Mouse (Mus musculus) limb, embryonic 15.5 days (tissue): ENCODE results near the gene 6330409D20Rik. TPM values are rescaled to one million over a fixed set of nuclear protein-coding genes. Genes with fewer than 3 reads are reported as not detected.

ENCODE experiments used
- ATAC-seq: fragments of 200-750 bp; cut with Nextera tagmentation; 2 replicates; pipeline ENCODE4 v1.8.0; 2017; ENCODE audit warnings: low read depth, moderate TSS enrichment; ENCODE audit not compliant: insufficient number of reproducible peaks, low FRiP score, low TSS enrichment
- H3K27ac ChIP-seq: fragments of 300-500 bp; sonication (generic); 2 replicates; pipeline ENCODE4 v1.5.1; 2015; ENCODE audit warnings: moderate library complexity, mild to moderate bottlenecking, inconsistent platforms
- H3K27me3 ChIP-seq: fragments of 300-500 bp; sonication (generic); 2 replicates; pipeline ENCODE4 v1.6.1; 2015; ENCODE audit warnings: inconsistent platforms
- H3K36me3 ChIP-seq: fragments of 300-500 bp; sonication (generic); 2 replicates; pipeline ENCODE4 v1.6.1; 2015; ENCODE audit warnings: inconsistent platforms
- H3K4me1 ChIP-seq: fragments of 300-500 bp; sonication (generic); 2 replicates; pipeline ENCODE4 v1.6.1; 2015; ENCODE audit warnings: inconsistent platforms
- H3K4me2 ChIP-seq: fragments of 300-500 bp; sonication (generic); 2 replicates; pipeline ENCODE4 v1.6.1; 2015; ENCODE audit warnings: mild to moderate bottlenecking, inconsistent platforms
- H3K4me3 ChIP-seq: fragments of 300-500 bp; sonication (generic); 2 replicates; pipeline ENCODE4 v1.5.1; 2015; ENCODE audit warnings: mild to moderate bottlenecking, inconsistent platforms
- H3K9ac ChIP-seq: fragments of 300-500 bp; sonication (generic); 2 replicates; pipeline ENCODE4 v1.6.1; 2015; ENCODE audit warnings: inconsistent platforms
- H3K9me3 ChIP-seq: fragments of 300-500 bp; sonication (generic); 2 replicates; pipeline ENCODE4 v1.6.1; 2016; ENCODE audit warnings: inconsistent platforms
- WGBS: fragments of 180-500 bp; shearing (Covaris S2); methylation state at CpG from one replicate; pipeline ENCODE4 v1.1.7; 2015; 5-methylcytosine and 5-hydroxymethylcytosine counted together
- microRNA counts: library from miRNA; unstranded; fragments of <30 nt; microRNA quantifications from one replicate; lab custom pipeline; 2016
- microRNA-seq: library from miRNA; unstranded; fragments of <30 nt; microRNA quantifications from one replicate; pipeline ENCODE4, GENCODE M21; 2016
- polyA plus RNA-seq: library from polyadenylated mRNA; unstranded; fragments of >200 nt; fragmentation: Nextera tagmentation; extraction: Ambion mirVana; gene quantifications from 2 replicates; pipeline ENCODE4 v1.2.1, GENCODE M21; 2015

Gene 6330409D20Rik
- polyA plus RNA-seq, 1 experiment from 2014 or later = not detected

DNA sequence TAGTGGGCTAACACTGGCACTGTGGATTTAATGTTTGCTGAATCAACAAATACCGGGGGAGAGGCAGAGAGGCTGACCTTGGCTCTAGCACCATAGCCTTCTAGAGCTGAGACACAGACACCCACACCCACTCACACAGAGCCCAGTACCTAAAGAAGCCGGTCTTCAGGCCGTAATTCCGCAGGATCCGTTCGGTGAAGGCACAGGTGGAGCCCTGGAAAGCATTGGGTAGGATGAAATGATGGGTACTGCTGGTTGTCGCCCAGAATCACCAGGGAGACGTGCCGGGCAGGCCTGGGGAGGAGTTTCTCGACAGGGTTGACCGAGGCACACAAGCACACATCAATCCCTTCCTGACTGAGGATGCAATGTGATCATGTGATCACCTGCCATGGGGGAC is 49.8 kb downstream of the 6330409D20Rik start:
- Histone ChIP-seq H3K4me2 (no peak overlapping the region), H3K27me3 (no peaks in the 10 kb centered on the region), H3K27ac (no peak overlapping the region), H3K36me3 (peaks cover 22% of the 10 kb centered on the region), H3K9me3 (no peaks in the 10 kb centered on the region), H3K4me3 (no peak overlapping the region), H3K4me1 (peaks cover 34% of the 10 kb centered on the region), H3K9ac (no peak overlapping the region)
- no peak for ATAC-seq
- 83% methylated on average over 11 of the region's 11 CpGs for WGBS

DNA sequence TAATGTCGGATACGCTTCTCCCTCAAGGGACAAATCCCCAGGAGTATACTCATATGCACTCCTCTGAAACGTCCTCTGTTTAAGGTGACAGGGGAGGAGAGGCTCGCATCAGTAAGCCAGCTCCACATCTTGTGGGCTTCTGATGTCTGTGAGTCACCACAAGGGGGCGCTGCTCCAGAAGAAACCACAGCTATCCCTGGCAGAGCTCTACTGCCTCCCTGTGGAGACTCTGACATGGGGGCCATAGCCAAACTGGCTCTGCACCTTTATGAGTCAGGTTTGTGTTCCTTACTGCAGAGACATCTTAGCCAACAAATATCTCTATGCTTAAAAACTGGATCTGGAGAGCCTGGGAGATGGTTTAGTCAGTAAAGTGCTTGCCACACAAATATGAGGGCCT is 51.4 kb downstream of the 6330409D20Rik start:
- H3K27me3 ChIP-seq = no peaks in the 10 kb centered on the region
- no peak overlapping the region for H3K9ac ChIP-seq
- no peak overlapping the region for H3K4me2 ChIP-seq
- WGBS = 16% methylated on average over 5 of the region's 5 CpGs
- ATAC-seq = no peak
- no peak overlapping the region for H3K27ac ChIP-seq
- H3K9me3 ChIP-seq = no peaks in the 10 kb centered on the region
- peaks cover 38% of the 10 kb centered on the region for H3K36me3 ChIP-seq
- H3K4me3 ChIP-seq = no peak overlapping the region
- peaks cover 32% of the 10 kb centered on the region for H3K4me1 ChIP-seq

DNA sequence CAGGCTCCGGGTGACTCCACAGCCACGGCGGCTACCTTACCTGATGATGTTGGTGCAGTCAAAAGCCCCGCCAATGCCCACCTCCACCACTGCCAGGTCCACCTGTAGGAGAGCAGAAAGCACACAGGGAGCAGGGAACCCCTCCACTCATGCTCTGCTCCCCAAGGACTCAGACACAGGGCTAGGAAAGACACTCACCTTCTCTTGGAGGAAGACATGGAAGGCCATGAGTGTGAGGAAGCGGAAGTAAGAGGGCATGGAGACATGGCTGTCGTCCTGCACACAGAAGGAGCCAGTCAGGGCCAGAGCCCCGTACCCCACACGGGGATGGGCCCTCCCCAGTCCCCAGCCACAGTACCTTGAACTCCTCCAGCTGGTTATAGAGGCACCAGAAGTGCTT is 53.3 kb downstream of the 6330409D20Rik start:
- Histone ChIP-seq H3K4me2 (no peak overlapping the region), H3K9me3 (no peaks in the 10 kb centered on the region), H3K27ac (no peak overlapping the region), H3K27me3 (no peaks in the 10 kb centered on the region), H3K9ac (no peak overlapping the region), H3K36me3 (peaks cover 56% of the 10 kb centered on the region), H3K4me1 (peaks cover 22% of the 10 kb centered on the region), H3K4me3 (no peak overlapping the region)
- ATAC-seq = no peak
- 94% methylated on average over 8 of the region's 8 CpGs for WGBS

DNA sequence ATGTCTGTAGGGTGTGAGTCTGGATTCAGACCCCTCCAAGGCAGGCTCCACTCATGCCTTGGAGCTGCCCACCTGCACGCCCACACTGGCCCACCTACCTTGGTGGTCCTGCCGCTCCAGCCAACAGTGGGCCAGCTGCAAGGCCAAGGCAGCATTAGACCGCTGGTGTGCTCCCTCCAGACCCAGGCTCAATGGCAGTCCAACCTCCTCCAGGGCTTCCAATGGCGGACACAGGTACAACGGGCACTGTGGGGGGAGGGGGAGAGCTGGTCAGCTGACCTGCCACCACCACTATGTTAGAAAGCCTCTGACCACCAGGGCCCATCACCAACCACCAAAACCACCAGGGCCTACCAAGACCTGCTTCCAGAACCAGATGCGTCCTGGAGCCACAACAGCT is 54.2 kb downstream of the 6330409D20Rik start:
- Histone ChIP-seq H3K4me2 (no peak overlapping the region), H3K36me3 (peaks cover 63% of the 10 kb centered on the region)

DNA sequence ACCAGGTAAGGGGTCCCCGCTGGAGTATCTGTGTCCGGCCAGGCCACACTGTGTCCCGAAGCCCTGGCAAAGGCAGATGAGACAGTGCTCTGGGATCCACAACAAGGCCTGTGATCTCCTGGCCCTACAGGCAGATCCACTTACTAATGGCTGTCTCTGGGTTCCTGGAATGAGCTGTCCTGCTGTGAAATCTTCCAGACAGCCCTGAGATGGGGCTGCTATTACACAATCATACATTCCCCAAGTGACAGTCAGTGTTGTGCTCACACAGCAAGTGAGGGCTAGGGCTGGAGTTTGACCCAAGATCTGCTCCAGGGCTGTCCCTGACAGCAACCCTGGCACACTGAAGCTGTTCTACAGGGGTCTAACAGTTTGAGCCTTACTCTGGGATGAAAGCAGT is 55.0 kb downstream of the 6330409D20Rik start:
- H3K36me3 ChIP-seq = peaks cover 68% of the 10 kb centered on the region
- H3K4me3 ChIP-seq = no peak overlapping the region
- no peaks in the 10 kb centered on the region for H3K27me3 ChIP-seq
- peaks cover 22% of the 10 kb centered on the region for H3K4me1 ChIP-seq
- H3K9ac ChIP-seq = no peak overlapping the region
- H3K4me2 ChIP-seq = no peak overlapping the region
- 94% methylated on average over 3 of the region's 3 CpGs for WGBS
- no peak for ATAC-seq
- no peaks in the 10 kb centered on the region for H3K9me3 ChIP-seq
- H3K27ac ChIP-seq = no peak overlapping the region

More for the DNA sequence above, 54.2 kb downstream of the 6330409D20Rik start:
- H3K27me3 ChIP-seq = no peaks in the 10 kb centered on the region
- H3K4me3 ChIP-seq = no peak overlapping the region
- no peak for ATAC-seq
- H3K4me1 ChIP-seq = peaks cover 20% of the 10 kb centered on the region
- WGBS = 83% methylated on average over 6 of the region's 6 CpGs
- H3K9me3 ChIP-seq = no peaks in the 10 kb centered on the region
- no peak overlapping the region for H3K27ac ChIP-seq
- H3K9ac ChIP-seq = no peak overlapping the region

DNA sequence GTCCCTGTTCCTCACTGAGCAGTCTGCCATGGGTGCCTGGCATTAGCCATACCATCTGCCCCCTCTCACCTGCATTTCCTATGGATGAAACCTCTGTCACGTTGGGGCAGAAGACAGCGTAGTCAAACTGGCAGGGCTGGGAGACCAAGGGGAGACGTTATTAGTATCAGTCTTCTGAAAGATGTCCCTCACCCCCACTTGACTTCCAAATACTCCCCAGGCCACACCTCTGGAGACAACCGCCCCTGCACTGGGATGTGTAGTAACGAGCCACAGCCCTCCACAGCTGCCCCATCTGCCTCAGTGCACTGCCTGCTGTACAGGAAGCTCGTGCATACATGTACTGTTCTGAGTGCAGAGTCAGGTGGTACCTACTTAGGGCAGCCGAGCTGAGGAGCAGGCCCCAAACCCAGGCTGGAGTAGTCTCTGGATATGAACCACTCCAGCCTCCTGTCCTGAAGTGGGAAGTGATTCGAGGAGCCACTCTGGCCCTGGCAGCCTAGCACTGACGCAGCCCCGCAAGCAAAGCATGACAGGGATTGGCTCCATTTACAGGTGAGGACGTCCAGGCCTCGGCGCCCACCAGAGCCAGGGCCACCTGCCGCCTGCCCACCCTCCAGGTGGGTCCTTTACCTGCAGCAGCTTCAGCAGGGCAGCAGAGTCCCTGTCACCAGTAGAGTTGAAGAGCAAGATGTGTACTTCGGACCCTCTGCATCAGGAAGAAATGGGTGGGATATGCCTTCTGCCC is 56.0 kb downstream of the 6330409D20Rik start:
- peaks cover 29% of the 10 kb centered on the region for H3K4me1 ChIP-seq
- no peak overlapping the region for H3K4me2 ChIP-seq
- H3K4me3 ChIP-seq = no peak overlapping the region
- no peaks in the 10 kb centered on the region for H3K27me3 ChIP-seq
- H3K27ac ChIP-seq = no peak overlapping the region
- ATAC-seq = no peak
- peaks cover 68% of the 10 kb centered on the region for H3K36me3 ChIP-seq
- WGBS = 86% methylated on average over 15 of the region's 15 CpGs
- no peak overlapping the region for H3K9ac ChIP-seq
- no peaks in the 10 kb centered on the region for H3K9me3 ChIP-seq

DNA sequence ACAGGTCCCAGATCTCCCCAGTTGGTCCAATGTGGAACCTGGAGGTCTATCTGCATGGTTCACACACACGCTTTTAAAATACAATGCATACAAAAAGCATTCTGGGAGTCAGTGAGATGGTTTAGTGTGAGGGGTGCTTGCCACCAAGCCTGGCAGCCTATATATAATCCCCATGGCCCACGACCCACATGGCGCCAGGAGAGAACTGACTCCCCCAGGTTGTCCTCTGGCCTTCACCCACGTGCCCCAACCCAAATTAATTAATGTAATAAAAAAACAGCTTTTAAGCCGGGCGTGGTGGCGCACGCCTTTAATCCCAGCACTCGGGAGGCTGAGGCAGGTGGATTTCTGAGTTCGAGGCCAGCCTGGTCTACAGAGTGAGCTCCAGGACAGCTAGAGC is 57.1 kb downstream of the 6330409D20Rik start:
- WGBS = 88% methylated on average over 10 of the region's 10 CpGs
- no peaks in the 10 kb centered on the region for H3K27me3 ChIP-seq
- no peak for ATAC-seq
- H3K36me3 ChIP-seq = peaks cover 68% of the 10 kb centered on the region
- H3K4me1 ChIP-seq = peaks cover 27% of the 10 kb centered on the region
- no peak overlapping the region for H3K9ac ChIP-seq
- no peak overlapping the region; the same call in 1 of the 2 replicates for H3K27ac ChIP-seq
- no peak overlapping the region for H3K4me3 ChIP-seq
- H3K4me2 ChIP-seq = no peak overlapping the region
- H3K9me3 ChIP-seq = no peaks in the 10 kb centered on the region

DNA sequence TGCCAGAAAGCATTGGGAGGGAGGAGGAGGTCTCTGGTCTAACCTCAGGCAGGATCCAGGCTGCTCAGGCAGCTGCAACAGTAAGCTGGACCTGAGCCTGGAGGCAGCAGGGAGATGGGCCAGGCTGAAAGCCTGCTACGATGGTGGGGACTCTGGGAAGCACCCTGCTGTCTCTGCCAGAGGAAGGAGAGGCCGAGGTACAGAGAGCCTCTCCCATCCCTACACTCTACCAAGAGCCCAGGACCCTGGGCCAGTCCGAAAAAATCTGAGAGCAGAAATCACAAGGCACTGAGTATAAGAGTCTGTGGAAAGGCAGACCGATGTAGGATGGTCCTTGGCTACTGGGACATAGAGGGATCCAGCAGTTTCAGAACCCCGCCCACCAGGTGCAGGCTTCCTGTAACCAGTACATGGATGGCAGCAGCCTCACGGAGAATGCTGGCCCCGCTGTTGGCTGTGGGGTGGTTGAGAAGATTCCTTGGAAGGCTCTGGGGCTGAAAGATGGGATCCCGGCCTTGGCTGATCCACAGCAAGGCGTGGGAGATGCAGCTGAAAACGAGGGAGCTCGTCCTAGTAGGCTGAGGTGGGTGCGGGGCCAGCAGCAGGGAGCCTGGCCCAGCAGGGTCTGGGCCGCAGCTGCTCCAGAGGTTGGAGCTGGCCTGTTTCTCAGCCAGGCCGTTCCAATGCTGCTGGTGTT is 57.9 kb downstream of the 6330409D20Rik start:
- H3K9me3 ChIP-seq = no peaks in the 10 kb centered on the region
- WGBS = 79% methylated on average over 14 of the region's 14 CpGs
- no peak overlapping the region for H3K4me2 ChIP-seq
- no peaks in the 10 kb centered on the region for H3K27me3 ChIP-seq
- H3K4me1 ChIP-seq = peaks cover 27% of the 10 kb centered on the region
- no peak overlapping the region for H3K9ac ChIP-seq
- H3K27ac ChIP-seq = no peak overlapping the region
- H3K36me3 ChIP-seq = peaks cover 65% of the 10 kb centered on the region
- no peak overlapping the region for H3K4me3 ChIP-seq
- ATAC-seq = no peak

MicroRNAs within 50 kb of the gene (microRNA counts, 519-probe panel; counts per million panel counts)
- microRNA mmu-miR-2861 (lab: Ali Mortazavi, UCI) = not detected

Small RNAs within 50 kb of the gene (microRNA-seq; reads per million reads assigned to microRNA genes)
- gene Mir2861 (not detected), gene Mir3960 (not detected), gene Mir8093 (not detected)

Other genes with a start within 250 kb of the 6330409D20Rik start
- 14.7 and 17.3 TPM in 2 replicates for gene Fam102a, start 205.7 kb downstream of the 6330409D20Rik start, polyA plus RNA-seq
- gene Dpm2, start 170.2 kb downstream of the 6330409D20Rik start, polyA plus RNA-seq = 114 and 117 TPM in 2 replicates
- gene Pip5kl1, start 166.2 kb downstream of the 6330409D20Rik start, polyA plus RNA-seq = 0.12 and 0.82 TPM in 2 replicates
- gene 9430097D07Rik, start 165.3 kb downstream of the 6330409D20Rik start, polyA plus RNA-seq = not detected in 2 replicates
- 33.8 and 44.2 TPM in 2 replicates for gene St6galnac4, start 153.9 kb downstream of the 6330409D20Rik start, polyA plus RNA-seq
- 24.7 and 27.1 TPM in 2 replicates for gene St6galnac6, start 141.3 kb downstream of the 6330409D20Rik start, polyA plus RNA-seq
- 46.9 and 132 TPM in 2 replicates for gene Ak1, start 119.3 kb downstream of the 6330409D20Rik start, polyA plus RNA-seq
- gene Eng, start 94.4 kb downstream of the 6330409D20Rik start, polyA plus RNA-seq = 64.6 and 71.5 TPM in 2 replicates
- 33.5 and 34.8 TPM in 2 replicates for gene Fpgs, start 36.9 kb downstream of the 6330409D20Rik start, polyA plus RNA-seq
- 84.4 and 101 TPM in 2 replicates for gene Cdk9, start 27.9 kb downstream of the 6330409D20Rik start, polyA plus RNA-seq
- 23.0 and 24.7 TPM in 2 replicates for gene Sh2d3c, start 20.0 kb downstream of the 6330409D20Rik start, polyA plus RNA-seq
- 68.5 and 71.7 TPM in 2 replicates for gene Tor2a, start 16.2 kb upstream of the 6330409D20Rik start, polyA plus RNA-seq
- gene Ttc16, start 34.6 kb upstream of the 6330409D20Rik start, polyA plus RNA-seq = 0.12 and 0.13 TPM in 2 replicates
- 6.6 and 7.2 TPM in 2 replicates for gene Ptrh1, start 34.8 kb upstream of the 6330409D20Rik start, polyA plus RNA-seq
- 0.37 and 1.0 TPM in 2 replicates for gene Cfap157, start 43.4 kb upstream of the 6330409D20Rik start, polyA plus RNA-seq
- 16.7 and 17.9 TPM in 2 replicates for gene Stxbp1, start 106.2 kb upstream of the 6330409D20Rik start, polyA plus RNA-seq
- gene Fam129b, start 135.1 kb upstream of the 6330409D20Rik start, polyA plus RNA-seq = 138 and 152 TPM in 2 replicates
- gene Rpl12, start 220.5 kb upstream of the 6330409D20Rik start, polyA plus RNA-seq = 154 and 176 TPM in 2 replicates
- 11.3 and 12.0 TPM in 2 replicates for gene Lrsam1, start 220.6 kb upstream of the 6330409D20Rik start, polyA plus RNA-seq
- gene Slc2a8, start 241.1 kb upstream of the 6330409D20Rik start, polyA plus RNA-seq = 22.1 and 22.4 TPM in 2 replicates